Mouse (Mus musculus): ENCODE results near the gene Fer1l4. TPM values are rescaled to one million over a fixed set of nuclear protein-coding genes. Genes with fewer than 3 reads are reported as not detected.
A peak's percentile ranks its signal among the peaks of the same experiment; 100 is the strongest.

The Fer1l4 gene
- total RNA-seq (2021), result not detected
- long read RNA-seq, experiment 1, result 0 reads
- long read RNA-seq, experiment 2, result 0 reads

- intact Hi-C loops (cut with DNase I; ENCODE audit: low total_unique reads), result no loop called here
- no peak for DNase-seq
These were observed at the start of gene Fer1l4 for GRCm38 (mm10) chr2:156052816-156053215. Fer1l4 (minus strand) TSS chr2:156052947.

- DNase-seq, result no peak
- intact Hi-C loops (cut with DNase I; ENCODE audit: low total_unique reads), result no loop called here
These were observed 39.2 kb upstream of the Fer1l4 start for GRCm38 (mm10) chr2:156091926-156092325.

GRCm38 (mm10) chr2:156089799-156090198 is 37.1 kb upstream of the Fer1l4 start:
- intact Hi-C loops (cut with DNase I; ENCODE audit: low total_unique reads), result no loop called here
- DNase-seq, result no peak

- intact Hi-C loops (cut with DNase I; ENCODE audit: low total_unique reads), result no loop called here
- DNase-seq, result no peak
These were observed 34.8 kb upstream of the Fer1l4 start for GRCm38 (mm10) chr2:156087391-156088110.

- intact Hi-C loops (cut with DNase I; ENCODE audit: low total_unique reads), result no loop called here
- no peak for DNase-seq
These were observed 31.8 kb upstream of the Fer1l4 start for GRCm38 (mm10) chr2:156084541-156084940.

- no peak for DNase-seq
- intact Hi-C loops (cut with DNase I; ENCODE audit: low total_unique reads), result no loop called here
These were observed 27.6 kb upstream of the Fer1l4 start for GRCm38 (mm10) chr2:156080391-156080790.

- DNase-seq, result no peak
- intact Hi-C loops (cut with DNase I; ENCODE audit: low total_unique reads), result no loop called here
These were observed 26.9 kb upstream of the Fer1l4 start for GRCm38 (mm10) chr2:156079674-156080073.

- intact Hi-C loops (cut with DNase I; ENCODE audit: low total_unique reads), result no loop called here
- DNase-seq, result no peak
These were observed 26.4 kb upstream of the Fer1l4 start for GRCm38 (mm10) chr2:156079183-156079560.

- DNase-seq, result no peak
- intact Hi-C loops (cut with DNase I; ENCODE audit: low total_unique reads), result no loop called here
These were observed 25.9 kb upstream of the Fer1l4 start for GRCm38 (mm10) chr2:156078421-156079182.

GRCm38 (mm10) chr2:156077461-156077860 is 24.7 kb upstream of the Fer1l4 start:
- intact Hi-C loops (cut with DNase I; ENCODE audit: low total_unique reads), result no loop called here
- no peak for DNase-seq

- no peak for DNase-seq
These were observed 21.0 kb upstream of the Fer1l4 start for GRCm38 (mm10) chr2:156073725-156074124.

GRCm38 (mm10) chr2:156071236-156071635 is 18.5 kb upstream of the Fer1l4 start:
- no peak for DNase-seq
- intact Hi-C loops (cut with DNase I; ENCODE audit: low total_unique reads), result no loop called here

More at GRCm38 (mm10) chr2:156073725-156074124, 21.0 kb upstream of the Fer1l4 start:
- intact Hi-C loops (cut with DNase I; ENCODE audit: low total_unique reads), result no loop called here

- DNase-seq, result no peak
- intact Hi-C loops (cut with DNase I; ENCODE audit: low total_unique reads), result no loop called here
These were observed 15.2 kb upstream of the Fer1l4 start for GRCm38 (mm10) chr2:156067916-156068315.

- intact Hi-C loops (cut with DNase I; ENCODE audit: low total_unique reads), result no loop called here
- DNase-seq, result no peak
These were observed 13.4 kb upstream of the Fer1l4 start for GRCm38 (mm10) chr2:156066126-156066525.

GRCm38 (mm10) chr2:156065099-156066041 is 12.6 kb upstream of the Fer1l4 start, which contains the start of gene Spag4:
Spag4 (plus strand) TSS chr2:156065175.
- intact Hi-C loops (cut with DNase I; ENCODE audit: low total_unique reads), result no loop called here
- DNase-seq, result peak; percentile 73

- no peak for DNase-seq
- intact Hi-C loops (cut with DNase I; ENCODE audit: low total_unique reads), result no loop called here
These were observed 4.8 kb downstream of the Fer1l4 start for GRCm38 (mm10) chr2:156047929-156048328.

GRCm38 (mm10) chr2:156042903-156043302 is 9.8 kb downstream of the Fer1l4 start:
- intact Hi-C loops (cut with DNase I; ENCODE audit: low total_unique reads), result no loop called here
- DNase-seq, result no peak

GRCm38 (mm10) chr2:156039390-156039789 is 13.4 kb downstream of the Fer1l4 start:
- DNase-seq, result no peak
- intact Hi-C loops (cut with DNase I; ENCODE audit: low total_unique reads), result no loop called here

GRCm38 (mm10) chr2:156025482-156025881 is 27.3 kb downstream of the Fer1l4 start:
- no peak for DNase-seq
- intact Hi-C loops (cut with DNase I; ENCODE audit: low total_unique reads), result no loop called here

GRCm38 (mm10) chr2:156021765-156022164 is 31.0 kb downstream of the Fer1l4 start:
- no peak for DNase-seq
- intact Hi-C loops (cut with DNase I; ENCODE audit: low total_unique reads), result no loop called here

Measured in gastrocnemius, postnatal 14 days (tissue).